Mouse (Mus musculus) adrenal gland, adult (tissue): ENCODE measurements around the gene Polr2f.

Experiments used
- DNase-seq, 2 experiments: peaks; one replicate each; pipeline ENCODE4 v3.0.0; 2022 to 2023; ENCODE audit warnings: low spot score in 1 of 2; ENCODE audit not compliant: inconsistent age in 2 of 2

Gene Polr2f

GRCm38 (mm10) chr15:79140866-79141565 is at the start of gene Polr2f, which contains the start of gene 1700088E04Rik:
Polr2f (plus strand) TSS chr15:79141009.
1700088E04Rik (minus strand) TSS chr15:79141253.
- DNase-seq: peak; percentile 96 to 99

- no peak for DNase-seq
These were observed 48.5 kb upstream of the Polr2f start for GRCm38 (mm10) chr15:79092284-79092683.

- peak; percentile 49 to 83 for DNase-seq
These were observed 47.5 kb upstream of the Polr2f start for GRCm38 (mm10) chr15:79093083-79093839.

GRCm38 (mm10) chr15:79095483-79095882 is 45.3 kb upstream of the Polr2f start:
- no peak for DNase-seq

- peak; percentile 56 to 78 for DNase-seq
These were observed 44.3 kb upstream of the Polr2f start for GRCm38 (mm10) chr15:79096556-79096955.

GRCm38 (mm10) chr15:79097135-79097534 is 43.7 kb upstream of the Polr2f start:
- DNase-seq: peak in 1 of 2 experiments; percentile 55

- peak; percentile 78 to 88 for DNase-seq
These were observed 43.2 kb upstream of the Polr2f start for GRCm38 (mm10) chr15:79097611-79098025.

GRCm38 (mm10) chr15:79098220-79098619 is 42.6 kb upstream of the Polr2f start:
- DNase-seq: peak in 1 of 2 experiments; percentile 56

GRCm38 (mm10) chr15:79098868-79099267 is 41.9 kb upstream of the Polr2f start:
- peak in 1 of 2 experiments; percentile 72 for DNase-seq

- DNase-seq: peak in 1 of 2 experiments; percentile 61
These were observed 41.4 kb upstream of the Polr2f start for GRCm38 (mm10) chr15:79099456-79099855.

- no peak for DNase-seq
These were observed 40.4 kb upstream of the Polr2f start for GRCm38 (mm10) chr15:79100391-79100790.

- no peak for DNase-seq
These were observed 39.3 kb upstream of the Polr2f start for GRCm38 (mm10) chr15:79101531-79101930.

GRCm38 (mm10) chr15:79103264-79103663 is 37.5 kb upstream of the Polr2f start:
- DNase-seq: no peak

- DNase-seq: no peak
These were observed 35.0 kb upstream of the Polr2f start for GRCm38 (mm10) chr15:79105804-79106203.

GRCm38 (mm10) chr15:79107966-79108365 is 32.8 kb upstream of the Polr2f start:
- peak in 1 of 2 experiments; percentile 60 for DNase-seq

- DNase-seq: peak; percentile 91 to 94
These were observed 32.1 kb upstream of the Polr2f start, which contains the start of gene Micall1 for GRCm38 (mm10) chr15:79108421-79109320. Micall1 (plus strand) TSS chr15:79108898.

GRCm38 (mm10) chr15:79109321-79109934 is 31.4 kb upstream of the Polr2f start:
- DNase-seq: no peak

- no peak for DNase-seq
These were observed 30.8 kb upstream of the Polr2f start for GRCm38 (mm10) chr15:79110031-79110430.

- DNase-seq: peak; percentile 17 to 57
These were observed 30.3 kb upstream of the Polr2f start for GRCm38 (mm10) chr15:79110528-79110927.

GRCm38 (mm10) chr15:79111774-79112173 is 29.0 kb upstream of the Polr2f start:
- peak; percentile 58 to 83 for DNase-seq
